Mouse (Mus musculus): ENCODE results near the gene Slc1a6. TPM values are rescaled to one million over a fixed set of nuclear protein-coding genes. Genes with fewer than 3 reads are reported as not detected.
"Not testable (repeated sequence)": the region's sequence is repeated elsewhere in the genome, so short reads cannot be mapped to it uniquely, and the experiment has no call there.

Gene Slc1a6
- total RNA-seq (2022), result 10 to 100 TPM; 11.2 to 13.6 (median 12.6) TPM

DNA sequence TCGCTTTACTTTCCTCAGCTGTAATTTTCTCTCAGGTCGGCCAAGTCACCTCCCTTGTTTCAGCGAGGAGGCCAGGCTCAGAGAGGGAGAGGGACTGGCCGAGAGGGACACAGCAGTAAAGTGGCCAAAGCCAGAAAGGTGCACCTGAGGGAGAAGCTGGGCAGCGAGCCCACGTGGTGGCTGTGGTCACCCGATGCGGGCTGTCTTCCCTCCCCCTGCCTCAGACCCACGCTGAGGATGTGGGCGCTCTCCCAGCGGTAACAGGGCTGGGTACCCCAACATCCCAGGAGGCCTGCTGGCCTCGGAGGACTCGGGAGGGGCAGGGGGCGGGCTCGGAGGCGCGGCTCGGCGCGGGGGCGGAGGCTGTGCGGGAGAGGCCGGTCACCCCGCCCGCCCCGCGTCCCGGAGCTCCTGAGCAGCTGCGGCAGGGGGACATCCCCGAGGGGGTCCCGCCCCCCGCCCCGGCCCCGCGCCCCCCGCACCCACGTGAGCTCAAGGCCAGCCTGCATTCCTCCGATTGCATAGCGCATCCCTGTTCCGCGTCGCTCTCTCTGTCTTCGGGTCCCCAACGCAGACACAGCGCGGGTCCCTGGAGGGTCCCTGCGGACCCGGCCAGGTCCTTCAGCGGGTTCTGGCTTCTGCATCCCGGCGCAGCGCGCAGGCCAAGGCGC is at the start of gene Slc1a6:
TSS of gene Slc1a6 (plus strand) at position 516 of the 671 bp plus-strand sequence.
- DNase-seq (ENCODE audit: low spot score in 2 of 2), result peak in 1 of 2 experiments; percentile 30

DNA sequence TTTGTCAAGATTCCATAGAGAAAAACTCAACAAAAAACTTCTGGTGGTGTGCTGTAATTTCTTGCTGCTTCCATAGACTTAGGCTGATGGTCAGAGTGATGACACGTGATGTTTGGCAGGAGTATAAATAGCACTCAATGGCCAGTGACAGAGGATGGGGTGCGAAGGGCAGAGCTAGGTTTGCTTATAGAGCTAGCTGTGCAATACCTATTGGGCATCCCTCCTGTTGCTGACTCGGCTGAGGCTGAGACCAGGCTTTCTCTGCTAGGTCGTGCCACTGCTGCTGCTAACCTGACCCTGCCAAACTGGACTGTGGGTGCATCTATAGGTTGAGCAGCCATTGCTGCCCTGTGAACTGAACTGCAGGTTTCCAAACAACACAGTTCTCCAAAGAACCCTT is 40.5 kb upstream of the Slc1a6 start:
- DNase-seq (ENCODE audit: low spot score in 2 of 2), result no peak

DNA sequence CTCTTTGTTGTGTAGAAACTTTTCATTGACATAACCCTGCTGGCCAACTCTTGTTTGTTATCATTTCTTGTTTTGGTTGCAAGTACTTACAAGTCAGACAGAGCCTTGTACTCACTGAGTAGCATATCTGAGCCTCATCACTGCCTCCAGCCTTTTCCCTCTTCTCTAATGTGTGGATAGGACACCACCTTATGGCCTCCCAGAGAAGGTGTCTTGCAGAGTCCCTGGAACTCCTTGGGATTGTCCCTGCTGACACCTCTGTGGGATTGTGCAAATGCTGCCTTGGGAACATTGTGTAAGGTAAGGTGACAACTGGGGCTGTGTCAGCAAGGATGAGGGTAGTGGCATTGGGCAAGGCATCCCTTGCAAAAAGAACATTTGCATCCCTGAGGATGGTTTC is 36.6 kb upstream of the Slc1a6 start:
- DNase-seq (ENCODE audit: low spot score in 2 of 2), result no peak

DNA sequence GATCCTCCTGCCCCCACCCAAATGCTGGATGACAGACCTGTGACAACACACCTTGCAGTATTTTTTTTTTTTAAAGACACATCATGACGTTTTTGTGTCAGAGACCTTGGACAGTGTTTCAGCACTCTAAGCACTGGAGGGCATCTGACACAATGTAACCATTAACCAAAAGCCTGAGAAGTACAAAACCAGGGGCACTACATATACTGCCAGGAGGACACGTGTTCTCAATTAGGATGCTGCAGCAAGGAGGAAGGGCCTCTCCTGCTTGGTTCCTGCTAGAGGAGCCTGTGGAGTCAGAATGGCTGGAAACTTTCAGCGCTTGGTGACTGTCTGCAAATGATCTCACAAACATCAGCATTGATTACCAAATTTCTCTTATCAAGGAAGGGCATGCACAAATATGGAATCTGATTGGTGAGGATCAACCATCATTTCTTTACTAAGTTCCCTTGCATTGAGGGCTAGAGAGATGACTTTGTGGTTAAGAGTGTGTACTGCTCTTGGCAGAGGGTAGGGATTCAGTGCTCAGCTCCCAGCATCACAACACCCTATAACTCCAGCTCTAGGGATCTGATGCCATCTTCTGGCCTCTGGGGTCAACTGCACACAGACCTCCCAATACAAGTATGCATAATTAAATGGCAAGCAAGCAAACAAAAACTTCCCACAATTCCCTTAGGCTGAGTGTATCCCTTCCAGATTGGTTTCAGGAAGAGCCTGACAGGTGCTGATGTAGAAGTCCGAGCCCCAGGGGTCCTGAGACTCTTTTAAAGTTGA is 34.7 kb upstream of the Slc1a6 start:
- no peak for DNase-seq (ENCODE audit: low spot score in 2 of 2)

DNA sequence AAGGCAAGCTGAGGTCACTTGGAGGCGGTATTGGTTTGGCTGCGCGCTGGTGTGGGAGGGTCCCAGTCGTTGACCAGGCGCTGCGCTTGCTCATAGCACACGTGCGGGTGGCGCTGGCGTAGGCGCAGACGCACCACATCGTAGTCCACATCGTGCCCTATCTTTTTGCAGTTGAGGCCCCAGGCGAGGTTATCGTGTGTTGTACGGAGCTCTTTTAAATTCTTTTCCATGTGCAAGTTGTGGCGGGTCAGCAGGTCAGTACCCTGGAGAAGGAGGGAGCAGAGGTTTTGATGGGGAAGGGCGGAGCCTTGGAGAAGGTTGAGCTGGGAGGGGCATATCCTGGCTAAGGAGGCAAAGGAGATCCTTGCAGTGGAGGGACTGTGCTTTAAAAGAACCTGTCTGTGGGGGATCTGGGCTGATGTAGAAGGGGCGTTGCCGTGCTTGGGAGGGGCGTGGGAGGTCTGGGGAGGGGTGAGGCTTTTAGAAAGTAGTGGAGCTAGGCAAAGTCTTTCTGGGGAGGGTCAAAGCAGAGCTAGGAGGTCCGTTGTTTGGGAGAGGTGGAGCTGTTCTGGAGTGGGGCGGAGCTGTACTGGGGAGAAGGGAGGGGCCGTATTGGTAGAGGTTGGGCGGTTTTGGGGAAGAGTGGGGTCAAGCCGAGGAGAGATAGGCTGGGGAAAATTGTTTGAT is 33.1 kb upstream of the Slc1a6 start:
- DNase-seq (ENCODE audit: low spot score in 2 of 2), result peak; percentile 16 to 29

DNA sequence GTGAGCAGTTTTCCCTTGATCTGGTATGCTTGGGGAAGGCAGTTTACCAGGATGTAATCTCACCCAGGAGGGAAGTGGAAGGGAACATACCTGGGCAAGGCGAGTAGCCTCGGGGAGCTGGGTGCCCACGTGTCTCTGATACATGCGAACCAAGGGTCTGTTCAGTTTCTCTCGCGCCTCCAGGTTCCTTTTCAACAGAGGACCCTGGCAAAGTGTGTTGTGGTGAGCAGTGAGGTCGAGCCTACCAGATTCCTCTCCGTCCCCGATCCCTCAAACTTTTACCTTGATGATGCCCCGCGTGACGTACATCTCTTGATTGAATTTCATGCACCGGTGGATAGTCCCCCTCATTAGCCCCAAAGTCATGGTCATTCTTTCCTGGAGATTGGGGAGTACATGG is 32.1 kb upstream of the Slc1a6 start:
- DNase-seq (ENCODE audit: low spot score in 2 of 2), result no peak

DNA sequence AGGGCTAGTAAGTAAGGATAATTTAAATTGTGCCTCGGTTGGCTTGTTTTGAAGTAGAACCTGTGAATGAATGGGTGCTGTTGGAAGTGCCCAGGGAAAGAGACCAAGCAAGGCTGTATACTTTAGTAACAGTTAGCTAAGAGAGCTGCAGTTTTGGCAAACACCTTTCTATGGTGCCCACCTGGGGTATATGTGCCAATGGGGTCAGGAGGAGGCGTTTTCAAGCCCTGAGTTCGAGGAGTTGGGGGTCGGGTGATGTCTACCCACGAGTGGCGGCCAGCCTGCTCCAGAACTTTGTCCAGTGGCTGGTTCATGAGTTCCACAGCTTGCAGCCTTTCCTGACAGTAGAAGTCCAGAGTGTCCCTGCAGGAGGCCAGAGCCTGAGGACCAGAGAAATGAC is 31.4 kb upstream of the Slc1a6 start:
- no peak for DNase-seq (ENCODE audit: low spot score in 2 of 2)

DNA sequence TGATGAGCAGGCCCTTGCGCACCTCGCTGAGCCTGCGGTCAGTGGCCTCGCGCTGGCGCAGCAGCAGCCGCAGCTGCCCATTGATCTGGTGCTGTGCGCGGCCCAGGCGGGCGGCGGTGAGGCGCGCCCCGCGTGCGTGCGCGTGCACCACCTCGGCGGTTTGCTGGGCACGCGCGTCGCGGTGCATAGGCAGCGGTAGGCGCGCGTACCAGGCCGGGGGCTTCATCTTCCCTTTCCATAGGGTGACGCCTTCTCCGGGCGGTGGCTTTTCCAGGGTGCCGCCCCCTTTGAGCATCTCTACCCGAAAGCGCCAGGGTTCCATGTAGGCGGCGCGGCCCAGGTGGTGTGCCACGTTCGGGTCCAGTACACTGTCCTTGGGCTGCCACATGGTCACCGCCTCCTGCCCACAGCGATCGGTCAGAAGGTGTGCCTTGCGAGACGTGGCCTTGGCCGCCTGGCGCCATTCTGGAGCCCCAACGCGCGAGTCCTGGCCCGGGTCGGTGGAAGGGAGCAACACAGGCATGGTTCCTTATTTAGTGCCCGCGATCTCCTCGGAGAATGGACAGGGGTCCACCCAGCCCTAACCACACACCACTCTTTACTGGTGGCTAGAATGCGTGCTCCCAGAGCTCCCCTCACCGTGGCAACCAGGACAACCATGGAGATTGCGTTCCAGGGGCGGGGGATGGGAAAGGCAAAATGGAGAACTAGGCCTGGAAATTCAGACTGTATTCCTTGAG is 27.7 kb upstream of the Slc1a6 start, which contains the start of gene Ccdc105:
TSS of gene Ccdc105 (minus strand) at position 614 of the 740 bp plus-strand sequence.
- peak; percentile 63 to 77 for DNase-seq (ENCODE audit: low spot score in 2 of 2)

DNA sequence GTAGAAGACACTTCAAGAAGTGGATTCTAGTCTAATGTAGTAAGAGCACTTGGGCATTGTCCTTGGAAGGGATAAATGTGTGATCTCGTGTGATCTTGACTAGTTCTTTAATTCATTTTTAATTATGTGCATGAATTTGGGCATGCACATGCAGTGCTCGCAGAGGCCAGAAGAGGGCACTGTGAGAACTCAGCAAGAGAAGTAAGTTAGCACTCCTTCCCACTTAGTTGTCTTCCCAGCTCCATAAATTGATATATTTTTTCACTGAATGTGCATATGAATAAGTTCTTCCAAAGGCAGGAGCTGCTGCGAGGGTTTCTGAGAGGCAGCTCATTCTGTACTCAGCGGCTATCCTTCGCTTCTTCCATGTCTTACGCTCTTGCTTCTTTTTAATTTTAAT is 24.3 kb upstream of the Slc1a6 start:
- DNase-seq (ENCODE audit: low spot score in 2 of 2), result peak; percentile 65 to 89

DNA sequence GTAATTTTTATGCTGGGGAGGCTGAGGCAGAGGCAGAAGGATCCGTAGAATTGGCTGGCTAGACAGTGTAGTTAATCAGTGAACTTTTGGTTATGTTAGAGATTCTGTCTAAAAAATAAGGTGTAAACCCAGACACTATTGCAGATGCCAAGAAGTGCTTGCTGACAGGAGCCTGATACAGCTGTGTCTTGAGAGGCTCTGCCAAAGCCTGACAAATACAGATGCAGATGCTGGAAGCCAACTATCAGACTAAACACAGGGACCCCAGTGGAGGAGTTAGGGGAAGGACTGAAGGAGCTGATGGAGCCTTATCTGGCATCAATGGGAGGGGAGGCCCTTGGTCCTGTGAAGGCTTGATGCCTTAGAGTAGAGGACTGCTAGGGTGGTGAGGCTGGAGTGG is 14.7 kb upstream of the Slc1a6 start:
- no peak for DNase-seq (ENCODE audit: low spot score in 2 of 2)

DNA sequence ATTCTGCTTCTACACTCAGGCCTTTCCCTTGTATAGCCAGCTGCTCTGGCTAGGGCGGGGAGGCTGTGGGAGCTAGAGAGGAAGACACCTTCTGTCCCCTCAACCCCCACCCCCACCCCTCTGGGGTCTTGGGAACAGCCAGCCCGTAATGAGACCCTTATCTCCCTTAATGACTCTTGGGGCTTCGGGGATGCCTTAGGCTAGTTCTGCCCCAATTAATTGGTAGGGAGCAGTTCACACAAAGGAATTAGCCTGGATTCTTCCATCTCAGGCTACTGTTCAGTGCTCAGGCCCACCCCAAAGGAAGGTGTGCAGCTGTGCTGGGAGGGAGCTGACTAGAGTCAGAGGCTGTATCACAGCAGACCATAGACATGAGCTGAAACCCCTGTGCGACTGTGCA is 4.5 kb upstream of the Slc1a6 start:
- DNase-seq (ENCODE audit: low spot score in 2 of 2), result no peak

DNA sequence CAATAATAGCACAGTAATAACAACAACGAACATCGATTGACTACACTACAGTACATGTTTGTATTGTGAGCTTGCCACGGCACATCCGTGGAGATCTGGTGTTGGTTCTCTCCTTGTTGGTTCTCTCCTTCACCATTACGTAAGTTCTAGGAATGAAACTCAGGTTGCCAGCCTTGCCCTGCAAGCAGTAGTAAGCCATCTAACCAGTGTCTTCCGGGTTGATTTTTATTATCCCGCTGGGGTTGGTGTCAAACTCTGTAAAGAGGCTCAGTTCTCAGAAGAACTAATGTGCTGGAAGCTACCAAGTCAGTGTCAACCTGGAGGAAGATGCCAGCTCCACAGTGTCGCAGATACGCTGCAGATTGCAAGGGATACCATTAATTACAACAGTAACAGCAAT is 769 bp upstream of the Slc1a6 start:
- peak in 1 of 2 experiments; percentile 31 for DNase-seq (ENCODE audit: low spot score in 2 of 2)

DNA sequence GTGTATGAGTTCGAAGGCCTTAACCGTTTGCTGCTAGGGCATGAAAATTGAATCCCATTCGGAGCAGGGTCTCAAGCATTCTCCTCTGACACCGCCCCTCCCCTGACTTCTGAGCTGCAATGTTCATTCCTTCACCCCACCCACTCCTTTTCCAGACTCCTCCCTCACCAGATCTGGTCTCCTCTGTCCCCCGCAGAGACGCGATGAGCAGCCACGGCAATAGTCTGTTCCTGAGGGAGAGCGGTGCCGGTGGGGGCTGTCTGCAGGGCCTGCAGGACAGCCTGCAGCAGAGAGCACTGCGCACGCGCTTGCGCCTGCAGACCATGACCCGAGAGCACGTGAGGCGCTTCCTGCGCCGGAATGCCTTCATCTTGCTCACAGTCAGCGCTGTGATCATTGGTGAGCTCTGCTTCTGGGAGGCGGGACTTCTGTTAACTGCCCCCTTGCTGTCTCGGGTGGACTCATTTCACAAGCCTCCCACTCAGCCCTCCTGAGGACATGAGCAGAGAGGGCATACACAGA is 7.3 kb downstream of the Slc1a6 start:
- peak; percentile 87 to 91 for DNase-seq (ENCODE audit: low spot score in 2 of 2)

DNA sequence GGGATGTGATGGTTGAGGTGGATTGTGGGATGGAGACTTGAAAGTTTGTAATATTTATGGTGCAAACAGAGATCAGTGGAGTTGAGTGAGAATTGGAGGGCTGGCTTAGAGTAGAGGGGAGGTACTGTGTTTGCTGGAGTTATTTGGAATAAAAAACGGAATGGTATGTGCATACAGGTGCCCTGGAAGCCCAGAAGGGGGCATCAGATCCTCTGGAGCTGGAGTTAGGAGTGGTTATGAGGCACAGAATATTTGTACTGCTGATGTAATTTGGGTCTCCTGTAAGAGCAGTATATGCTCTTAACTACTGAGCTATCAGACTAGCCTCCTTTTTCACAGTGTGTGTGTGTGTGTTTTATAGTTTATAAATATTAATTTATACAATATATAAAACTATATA is 10.3 kb downstream of the Slc1a6 start:
- no peak for DNase-seq (ENCODE audit: low spot score in 2 of 2)

DNA sequence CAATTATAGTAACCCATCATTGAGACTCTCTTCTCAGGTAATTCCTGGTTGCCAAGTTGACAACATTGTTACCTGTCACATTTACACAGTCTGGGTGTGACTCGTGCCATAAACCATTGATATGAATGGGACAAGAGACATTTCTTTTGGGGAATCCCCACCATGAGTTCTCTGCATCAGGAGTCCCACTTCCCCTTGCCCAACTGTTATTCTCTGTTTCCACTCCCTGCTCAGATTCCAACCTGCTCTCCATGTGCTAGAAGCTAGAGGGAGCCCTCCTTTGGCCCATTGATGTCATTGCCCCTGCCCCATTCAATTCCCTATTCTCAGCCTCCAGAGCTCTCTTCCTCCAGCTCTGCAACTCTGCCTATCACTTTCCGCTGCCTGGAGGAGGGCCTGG is 21.2 kb downstream of the Slc1a6 start:
- DNase-seq (ENCODE audit: low spot score in 2 of 2), result no peak

DNA sequence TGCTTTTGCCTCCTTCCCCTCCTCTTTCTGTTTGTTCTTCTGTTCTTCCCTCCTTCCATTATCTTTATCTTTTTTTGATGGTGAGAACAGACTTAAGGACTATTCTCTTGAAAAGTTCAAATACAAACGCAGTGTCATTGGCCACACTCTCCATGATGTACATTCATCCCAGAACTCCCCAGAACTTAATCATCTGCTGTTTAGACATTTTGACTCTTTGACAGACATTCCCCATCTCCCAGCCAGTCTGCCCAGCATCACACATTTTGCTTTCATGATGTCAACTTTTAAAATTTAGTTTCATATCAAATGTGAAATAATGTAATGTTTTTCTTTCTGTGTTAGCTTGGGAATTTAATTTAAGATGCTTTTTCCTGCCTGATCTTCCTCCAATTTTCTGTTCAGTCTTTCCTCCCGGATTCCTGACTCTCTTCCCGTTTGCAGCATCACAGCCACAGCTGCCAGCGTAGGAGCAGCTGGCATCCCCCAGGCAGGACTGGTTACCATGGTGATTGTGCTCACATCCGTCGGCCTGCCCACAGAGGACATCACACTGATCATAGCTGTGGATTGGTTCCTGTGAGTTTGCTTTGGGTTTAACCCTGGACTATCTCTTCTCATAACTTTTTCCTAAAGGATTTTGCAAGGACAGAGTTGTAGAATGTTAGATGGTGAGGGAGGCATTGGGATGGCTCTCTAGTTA is 32.2 kb downstream of the Slc1a6 start:
- DNase-seq (ENCODE audit: low spot score in 2 of 2), result peak; percentile 70 to 71

DNA sequence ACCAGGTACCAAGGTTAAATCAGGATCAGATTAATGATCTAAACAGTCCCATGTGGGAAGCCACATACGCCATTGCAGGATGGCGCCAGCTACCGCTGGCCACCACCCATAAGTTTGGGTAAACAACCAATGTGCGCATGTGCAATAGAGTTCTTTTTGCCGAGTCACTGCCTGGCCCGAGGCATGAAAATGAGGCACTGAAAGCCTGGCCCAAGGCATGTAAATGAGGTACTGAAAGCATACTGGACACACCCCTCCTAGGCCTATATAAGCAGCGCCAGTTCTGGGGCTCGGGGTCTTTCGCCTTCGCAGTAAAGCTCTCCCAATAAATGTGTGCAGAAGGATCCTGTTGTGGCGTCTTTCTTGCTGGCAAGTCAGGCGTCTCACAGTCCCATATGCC is 60.2 kb downstream of the Slc1a6 start:
- not testable (repeated sequence) for DNase-seq (ENCODE audit: low spot score in 2 of 2)

DNA sequence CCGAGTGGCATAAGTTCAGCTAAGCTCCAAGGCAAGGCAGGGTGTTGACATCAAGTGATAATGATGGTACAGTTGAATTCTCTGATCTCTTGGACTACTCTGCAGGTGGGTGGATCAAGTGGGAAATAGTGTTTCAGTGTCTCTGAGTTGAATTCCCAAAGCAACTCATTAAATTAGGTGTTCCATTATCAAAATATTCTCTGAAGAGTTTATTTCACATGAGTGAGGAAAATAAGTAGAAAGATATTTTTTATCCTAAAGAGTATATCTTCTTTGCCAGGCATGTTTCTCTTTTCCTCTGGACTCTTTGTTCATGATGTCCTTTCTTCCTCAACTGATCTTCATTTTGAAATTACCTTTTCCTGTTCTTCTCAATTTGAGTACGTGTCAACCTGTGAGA is 71.8 kb downstream of the Slc1a6 start, which contains the start of gene Olfr1356:
TSS of gene Olfr1356 (minus strand) at position 101 of the 400 bp plus-strand sequence.
- no peak for DNase-seq (ENCODE audit: low spot score in 2 of 2)
